Mouse (Mus musculus) lung, adult 2 months (tissue): Measurements from ENCODE around the gene E330017A01Rik.

Experiments used
- CTCF ChIP-seq: fragments of 200-500 bp; IDR thresholded peaks from 2 replicates; pipeline ENCODE4 v1.5.1; 2011; ENCODE audit warnings: mild to moderate bottlenecking, low read length, control low read depth; ENCODE audit not compliant: insufficient read depth
- POLR2A ChIP-seq: fragments of 200-500 bp; IDR thresholded peaks from 2 replicates; pipeline ENCODE4 v1.6.1; 2011; ENCODE audit warnings: low read depth, mild to moderate bottlenecking, control low read depth, low read length, borderline replicate concordance; ENCODE audit errors: extremely low read depth

GRCm38 (mm10) chr16:58669917-58670630 is 31.5 kb upstream of the E330017A01Rik start, which contains the start of gene Cpox:
- TF ChIP-seq CTCF (no peak), POLR2A (peak; percentile 66; the same call in 1 of the 2 replicates)
